Mouse (Mus musculus): ENCODE results near the gene Ube2h. TPM values are rescaled to one million over a fixed set of nuclear protein-coding genes. Genes with fewer than 3 reads are reported as not detected.

Gene Ube2h
- polyA plus RNA-seq, 1 experiment = 69.7 TPM

DNA sequence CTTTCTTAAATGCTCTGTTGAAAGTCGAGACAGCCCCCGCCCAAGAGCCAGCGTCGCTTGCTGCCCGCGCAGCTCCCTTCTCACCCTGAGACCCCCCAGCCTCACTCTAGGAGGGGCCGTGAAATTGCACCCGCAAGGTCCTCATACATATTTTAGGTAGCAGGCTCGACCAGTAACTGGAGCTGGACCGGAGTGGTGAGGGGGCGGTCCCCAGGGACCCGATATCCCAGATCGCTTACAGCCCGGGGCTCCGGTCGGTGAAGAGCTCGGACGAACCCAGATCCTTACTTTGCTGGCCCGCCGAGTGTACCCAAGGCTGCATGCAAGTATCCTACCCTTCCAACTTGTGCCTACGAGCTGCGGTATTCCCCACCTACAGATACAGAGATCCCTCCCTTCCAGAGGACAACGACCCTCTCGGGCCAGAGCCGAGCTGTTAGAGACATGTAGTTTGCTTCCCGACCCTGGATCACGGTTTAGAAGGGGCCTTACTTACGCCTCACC, 128.4 kb downstream of the Ube2h start:
- TF ChIP-seq POLR2A (IDR thresholded peaks at IDR 0.05; ENCODE audit: low read depth, low read length) = no peak
- TF ChIP-seq CTCF (IDR thresholded peaks at IDR 0.05; ENCODE audit: extremely low read depth, insufficient read depth, insufficient read length, insufficient replicate concordance) = no peak
- H3K4me3 ChIP-seq (ENCODE audit: extremely low read depth, insufficient read depth, insufficient read length) = no peak overlapping the region; the same call in 1 of the 2 replicates
- H3K4me1 ChIP-seq (ENCODE audit: control insufficient read depth, insufficient read depth, insufficient read length) = peaks cover 25% of the 10 kb centered on the region
- no peaks in the 10 kb centered on the region for H3K36me3 ChIP-seq (ENCODE audit: control insufficient read depth, insufficient read depth, low read length)
- no peak for DNase-seq (ENCODE audit: low read depth in 1 of 2, low spot score in 2 of 2)
- H3K27me3 ChIP-seq (ENCODE audit: control insufficient read depth, insufficient read depth, low read length) = peaks cover 62% of the 10 kb centered on the region
- no peak overlapping the region for H3K27ac ChIP-seq (ENCODE audit: insufficient read depth, low read length)
- 7% methylated on average over 28 of the region's 28 CpGs for WGBS

DNA sequence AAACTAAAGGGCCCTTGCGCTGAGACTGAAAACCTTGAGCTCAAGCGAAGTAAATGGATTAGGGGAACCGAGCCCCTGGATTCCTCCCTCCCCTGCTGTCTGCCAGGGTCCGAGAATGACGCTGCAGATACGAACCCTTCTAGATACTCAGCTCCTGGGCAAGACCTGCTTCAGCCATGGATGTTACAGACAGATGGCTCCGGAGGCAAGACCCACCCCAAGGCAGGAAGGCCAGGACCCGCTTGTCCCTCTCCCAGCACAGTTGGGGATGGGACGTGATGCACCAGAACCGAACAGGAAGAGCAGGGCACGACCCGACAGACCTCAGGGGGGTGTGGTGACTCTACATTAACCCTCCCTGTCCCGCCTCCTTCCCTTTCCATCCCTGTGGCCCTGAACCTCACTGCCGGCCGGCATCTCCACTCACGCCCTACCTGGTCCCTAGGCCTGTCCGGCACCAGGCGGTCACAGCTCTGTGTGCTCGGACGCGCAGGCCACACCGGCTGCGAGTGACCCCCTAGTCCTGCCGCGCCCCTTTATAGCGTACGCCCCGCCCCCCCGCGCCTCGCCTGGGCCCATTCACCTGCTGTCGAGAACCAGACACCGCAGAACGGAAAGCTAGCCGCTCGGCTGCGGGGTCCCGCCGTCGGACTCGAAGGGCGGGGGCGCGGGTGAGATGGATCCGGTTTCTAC, 129.0 kb downstream of the Ube2h start:
- Histone ChIP-seq H3K4me1 (ENCODE audit: control insufficient read depth, insufficient read depth, insufficient read length) (peaks cover 25% of the 10 kb centered on the region), H3K36me3 (ENCODE audit: control insufficient read depth, insufficient read depth, low read length) (no peaks in the 10 kb centered on the region), H3K4me3 (ENCODE audit: extremely low read depth, insufficient read depth, insufficient read length) (peak overlapping the region; percentile 20; the same call in 1 of the 2 replicates), H3K27ac (ENCODE audit: insufficient read depth, low read length) (no peak overlapping the region), H3K27me3 (ENCODE audit: control insufficient read depth, insufficient read depth, low read length) (peaks cover 62% of the 10 kb centered on the region)
- 2% methylated on average over 44 of the region's 45 CpGs for WGBS
- no peak for DNase-seq (ENCODE audit: low read depth in 1 of 2, low spot score in 2 of 2)
- TF ChIP-seq POLR2A (IDR thresholded peaks at IDR 0.05; ENCODE audit: low read depth, low read length) (no peak), CTCF (IDR thresholded peaks at IDR 0.05; ENCODE audit: extremely low read depth, insufficient read depth, insufficient read length, insufficient replicate concordance) (no peak)

DNA sequence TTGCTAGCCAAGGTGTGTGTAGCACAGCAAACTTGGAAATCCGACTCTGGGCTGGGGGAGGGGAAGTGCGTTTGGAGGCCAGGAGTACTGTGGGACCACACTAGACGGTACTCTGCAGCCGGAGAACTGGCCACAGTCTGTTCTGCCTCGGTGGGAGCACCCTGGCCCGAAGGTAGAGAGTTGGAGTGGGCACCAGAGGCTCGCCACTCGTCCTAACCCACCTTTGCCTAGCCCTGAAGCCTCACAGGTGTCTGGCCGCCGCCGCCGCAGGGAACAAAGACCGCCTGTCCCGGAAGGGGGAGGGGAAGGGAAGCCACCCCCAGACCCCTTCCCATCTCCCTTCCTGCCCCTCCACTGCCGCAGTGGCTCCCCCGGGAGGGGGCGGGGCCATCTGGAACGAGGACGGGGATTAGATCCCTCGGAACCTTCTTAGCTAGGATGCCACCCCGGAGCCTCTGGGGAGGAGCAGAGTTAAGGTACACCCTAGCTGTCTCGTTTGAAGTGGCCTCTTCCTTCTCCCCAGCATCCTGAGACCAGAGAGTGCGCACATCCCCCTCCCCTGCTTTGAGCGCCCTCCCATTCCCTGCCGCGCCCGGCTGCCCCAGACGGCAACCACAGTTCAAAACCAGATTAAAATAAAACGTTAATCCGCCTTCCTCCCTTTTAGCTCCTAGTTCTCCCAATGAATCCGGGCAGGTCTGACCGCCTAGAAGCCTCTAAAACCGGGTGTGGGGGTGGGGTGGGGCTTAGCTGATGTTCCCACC, 129.7 kb downstream of the Ube2h start:
- TF ChIP-seq CTCF (IDR thresholded peaks at IDR 0.05; ENCODE audit: extremely low read depth, insufficient read depth, insufficient read length, insufficient replicate concordance) (no peak), POLR2A (IDR thresholded peaks at IDR 0.05; ENCODE audit: low read depth, low read length) (no peak)
- peaks cover 59% of the 10 kb centered on the region for H3K27me3 ChIP-seq (ENCODE audit: control insufficient read depth, insufficient read depth, low read length)
- WGBS = 2% methylated on average over 31 of the region's 33 CpGs
- H3K4me1 ChIP-seq (ENCODE audit: control insufficient read depth, insufficient read depth, insufficient read length) = peaks cover 25% of the 10 kb centered on the region
- H3K27ac ChIP-seq (ENCODE audit: insufficient read depth, low read length) = no peak overlapping the region
- DNase-seq (ENCODE audit: low read depth in 1 of 2, low spot score in 2 of 2) = no peak
- peak overlapping the region; percentile 51 for H3K4me3 ChIP-seq (ENCODE audit: extremely low read depth, insufficient read depth, insufficient read length)
- H3K36me3 ChIP-seq (ENCODE audit: control insufficient read depth, insufficient read depth, low read length) = no peaks in the 10 kb centered on the region

DNA sequence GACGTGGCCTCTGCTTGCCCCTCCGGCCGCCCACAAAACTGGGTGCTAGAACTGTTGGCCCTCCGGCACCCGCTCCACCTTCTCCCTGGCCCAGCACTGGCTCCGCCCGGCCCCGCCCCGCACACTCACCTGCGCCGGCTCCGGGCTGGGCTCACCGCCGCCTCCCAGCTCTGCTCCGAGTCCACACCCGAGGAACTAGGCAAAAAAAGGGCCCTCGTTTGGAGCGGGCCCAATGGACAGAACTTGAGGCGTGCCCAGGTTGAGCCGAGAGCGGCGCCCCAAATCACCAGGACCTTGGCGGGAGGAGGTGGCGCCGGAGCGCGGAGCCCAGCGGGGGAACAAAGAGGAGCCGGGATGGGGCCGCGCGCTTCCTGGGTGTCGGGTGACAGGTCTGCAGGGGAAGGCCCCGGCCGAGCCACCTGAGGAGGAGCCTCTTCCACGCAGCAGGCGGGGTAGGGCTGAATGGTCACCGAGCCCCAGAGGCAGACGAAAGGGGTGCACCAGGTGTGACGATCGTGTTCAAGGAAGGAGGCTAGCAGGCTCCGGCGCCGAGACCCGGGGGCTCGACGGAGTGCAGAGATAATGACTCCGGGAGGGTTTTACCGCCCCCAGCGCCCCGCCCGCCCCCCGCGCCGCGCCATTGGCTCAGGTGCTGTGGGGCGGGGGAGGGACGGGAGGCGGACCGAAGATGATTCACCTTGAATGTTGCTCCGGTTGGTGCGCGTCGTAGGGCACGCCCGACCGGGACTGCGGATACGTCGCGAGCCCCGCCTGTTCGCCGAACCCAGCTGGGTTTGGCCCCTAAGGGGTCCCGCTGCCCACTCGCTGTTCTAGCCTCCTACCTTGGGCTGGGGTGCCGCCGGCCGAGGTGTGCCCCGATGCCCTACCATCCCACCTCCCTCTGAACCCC, 130.5 kb downstream of the Ube2h start:
- peak in 1 of 2 experiments; percentile 17 for DNase-seq (ENCODE audit: low read depth in 1 of 2, low spot score in 2 of 2)
- TF ChIP-seq POLR2A (IDR thresholded peaks at IDR 0.05; ENCODE audit: low read depth, low read length) = no peak
- no peak for TF ChIP-seq CTCF (IDR thresholded peaks at IDR 0.05; ENCODE audit: extremely low read depth, insufficient read depth, insufficient read length, insufficient replicate concordance)
- peak overlapping the region; percentile 51 for H3K4me3 ChIP-seq (ENCODE audit: extremely low read depth, insufficient read depth, insufficient read length)
- no peak overlapping the region for H3K27ac ChIP-seq (ENCODE audit: insufficient read depth, low read length)
- peaks cover 25% of the 10 kb centered on the region for H3K4me1 ChIP-seq (ENCODE audit: control insufficient read depth, insufficient read depth, insufficient read length)
- H3K27me3 ChIP-seq (ENCODE audit: control insufficient read depth, insufficient read depth, low read length) = peaks cover 53% of the 10 kb centered on the region
- no peaks in the 10 kb centered on the region for H3K36me3 ChIP-seq (ENCODE audit: control insufficient read depth, insufficient read depth, low read length)
- WGBS = 3% methylated on average over 80 of the region's 80 CpGs

DNA sequence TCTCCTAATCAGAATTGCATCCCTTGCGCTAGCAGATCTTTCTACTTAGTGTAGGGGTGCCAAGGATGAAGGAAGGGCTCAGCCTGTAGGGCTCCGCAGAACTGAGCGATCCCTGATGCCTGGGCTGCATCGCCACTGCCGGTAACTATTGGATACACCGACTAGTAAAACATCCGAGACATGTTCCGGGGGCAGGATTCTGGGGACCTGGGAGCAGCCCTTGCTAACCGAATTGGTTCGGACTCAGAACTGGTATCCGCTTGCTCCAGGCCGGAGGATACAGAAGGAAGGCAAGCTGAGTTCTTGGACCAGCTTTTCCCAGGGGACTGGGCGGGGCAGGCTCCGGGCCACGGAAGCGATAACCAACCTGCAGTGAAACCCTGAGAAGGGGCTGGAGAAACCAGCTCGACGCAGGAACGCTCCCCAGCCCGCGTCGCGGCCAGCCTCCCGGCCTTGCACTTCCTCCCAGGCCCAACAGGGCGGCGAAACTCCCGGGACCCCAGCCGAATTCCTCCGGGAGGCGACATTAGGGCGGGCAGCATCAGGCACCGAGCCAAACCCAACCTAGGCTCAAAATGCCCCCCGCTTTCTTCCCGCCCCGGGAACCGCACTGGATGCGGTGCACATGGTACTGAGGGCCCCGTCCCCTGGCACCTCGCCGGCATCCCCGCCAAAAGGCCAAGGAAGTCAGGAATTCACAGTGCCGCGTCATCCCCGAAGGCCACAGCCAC, 131.4 kb downstream of the Ube2h start:
- Histone ChIP-seq H3K4me3 (ENCODE audit: extremely low read depth, insufficient read depth, insufficient read length) (peak overlapping the region; percentile 51; the same call in 1 of the 2 replicates), H3K4me1 (ENCODE audit: control insufficient read depth, insufficient read depth, insufficient read length) (peaks cover 24% of the 10 kb centered on the region), H3K27me3 (ENCODE audit: control insufficient read depth, insufficient read depth, low read length) (peaks cover 49% of the 10 kb centered on the region), H3K36me3 (ENCODE audit: control insufficient read depth, insufficient read depth, low read length) (no peaks in the 10 kb centered on the region), H3K27ac (ENCODE audit: insufficient read depth, low read length) (no peak overlapping the region)
- TF ChIP-seq POLR2A (IDR thresholded peaks at IDR 0.05; ENCODE audit: low read depth, low read length) = no peak
- TF ChIP-seq CTCF (IDR thresholded peaks at IDR 0.05; ENCODE audit: extremely low read depth, insufficient read depth, insufficient read length, insufficient replicate concordance) = 0 out of 2 replicates have a peak, but pooled peaks have one; percentile 24
- DNase-seq (ENCODE audit: low read depth in 1 of 2, low spot score in 2 of 2) = no peak
- WGBS = 8% methylated on average over 44 of the region's 44 CpGs

DNA sequence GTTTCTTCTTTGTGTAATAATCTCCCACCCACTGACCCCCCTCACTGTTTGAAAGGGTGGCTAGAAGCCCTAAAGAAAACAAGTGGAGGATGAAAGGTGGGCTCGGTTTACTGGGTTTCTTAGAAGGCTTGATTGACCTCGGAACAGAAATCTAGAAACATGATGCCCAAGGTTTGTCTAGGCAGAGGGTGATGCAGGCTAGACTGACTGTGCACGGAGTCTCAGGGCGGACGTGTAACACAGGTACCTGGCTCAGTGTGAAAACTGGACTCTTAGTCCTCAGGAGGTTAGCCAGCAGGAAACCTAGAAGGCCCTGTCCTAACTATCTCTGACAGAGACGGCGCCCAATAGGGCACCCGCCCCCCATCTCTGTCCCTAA, 131.9 kb downstream of the Ube2h start:
- H3K4me3 ChIP-seq (ENCODE audit: extremely low read depth, insufficient read depth, insufficient read length) = no peak overlapping the region
- 24% methylated on average over 8 of the region's 8 CpGs for WGBS

More for the DNA sequence above, 131.9 kb downstream of the Ube2h start:
- DNase-seq (ENCODE audit: low read depth in 1 of 2, low spot score in 2 of 2) = no peak
- peaks cover 22% of the 10 kb centered on the region for H3K4me1 ChIP-seq (ENCODE audit: control insufficient read depth, insufficient read depth, insufficient read length)
- TF ChIP-seq POLR2A (IDR thresholded peaks at IDR 0.05; ENCODE audit: low read depth, low read length) (no peak), CTCF (IDR thresholded peaks at IDR 0.05; ENCODE audit: extremely low read depth, insufficient read depth, insufficient read length, insufficient replicate concordance) (no peak)
- peaks cover 46% of the 10 kb centered on the region for H3K27me3 ChIP-seq (ENCODE audit: control insufficient read depth, insufficient read depth, low read length)
- no peaks in the 10 kb centered on the region for H3K36me3 ChIP-seq (ENCODE audit: control insufficient read depth, insufficient read depth, low read length)
- no peak overlapping the region for H3K27ac ChIP-seq (ENCODE audit: insufficient read depth, low read length)

Measured in spleen, adult 2 months (tissue).